Mouse (Mus musculus) olfactory bulb, adult 2 months (tissue): Measurements from ENCODE around the gene Kcnk13.

ENCODE experiments used
- CTCF ChIP-seq: fragments of 200-500 bp; IDR thresholded peaks from 2 replicates; pipeline ENCODE4 v1.5.1; 2012; ENCODE audit warnings: low read depth, mild to moderate bottlenecking, low read length, moderate library complexity; ENCODE audit not compliant: insufficient read depth
- POLR2A ChIP-seq: fragments of 200-500 bp; IDR thresholded peaks from 2 replicates; pipeline ENCODE4 v1.6.1; 2012; ENCODE audit warnings: mild to moderate bottlenecking, low read depth, low read length, moderate library complexity; ENCODE audit not compliant: insufficient read depth

GRCm38 (mm10) chr12:99921045-99921444 is 43.3 kb upstream of the Kcnk13 start:
- no peak for TF ChIP-seq CTCF
- TF ChIP-seq POLR2A, result no peak
